Mouse (Mus musculus): Measurements from ENCODE around the gene AI467606.

The AI467606 gene

GRCm38 (mm10) chr7:127121061-127121910 is 30.1 kb downstream of the AI467606 start:
- no peak for DNase-seq (ENCODE audit: low read depth, low spot score)

DNA sequence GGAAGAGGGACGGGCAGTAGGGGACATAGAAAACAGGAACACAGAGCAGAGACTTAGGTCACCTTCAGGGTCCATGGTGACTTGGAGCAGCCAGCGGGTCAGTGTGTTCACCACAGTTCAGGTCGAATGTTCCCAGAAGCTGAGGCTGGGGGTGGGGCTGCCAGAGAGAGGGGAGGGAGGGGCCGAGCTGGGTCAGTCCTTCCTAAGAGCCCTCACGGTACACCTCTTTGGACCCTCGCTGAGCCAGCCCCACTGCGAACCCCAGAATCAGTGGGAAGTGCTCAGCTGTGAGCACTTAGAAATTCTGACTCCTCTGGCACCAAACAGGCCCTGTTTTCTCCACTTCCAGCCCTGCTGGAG is 30.7 kb downstream of the AI467606 start, which contains the start of gene Qprt:
Qprt (minus strand) TSS at position 316 of the 360 bp plus-strand sequence.
- no peak for DNase-seq (ENCODE audit: low read depth, low spot score)

- no peak for DNase-seq (ENCODE audit: low read depth, low spot score)
Observed at GRCm38 (mm10) chr7:127129638-127130037, 38.5 kb downstream of the AI467606 start.

- no peak for DNase-seq (ENCODE audit: low read depth, low spot score)
Observed at GRCm38 (mm10) chr7:127133125-127133524, 42.0 kb downstream of the AI467606 start.

GRCm38 (mm10) chr7:127134821-127135447 is 43.8 kb downstream of the AI467606 start:
- no peak for DNase-seq (ENCODE audit: low read depth, low spot score)

DNA sequence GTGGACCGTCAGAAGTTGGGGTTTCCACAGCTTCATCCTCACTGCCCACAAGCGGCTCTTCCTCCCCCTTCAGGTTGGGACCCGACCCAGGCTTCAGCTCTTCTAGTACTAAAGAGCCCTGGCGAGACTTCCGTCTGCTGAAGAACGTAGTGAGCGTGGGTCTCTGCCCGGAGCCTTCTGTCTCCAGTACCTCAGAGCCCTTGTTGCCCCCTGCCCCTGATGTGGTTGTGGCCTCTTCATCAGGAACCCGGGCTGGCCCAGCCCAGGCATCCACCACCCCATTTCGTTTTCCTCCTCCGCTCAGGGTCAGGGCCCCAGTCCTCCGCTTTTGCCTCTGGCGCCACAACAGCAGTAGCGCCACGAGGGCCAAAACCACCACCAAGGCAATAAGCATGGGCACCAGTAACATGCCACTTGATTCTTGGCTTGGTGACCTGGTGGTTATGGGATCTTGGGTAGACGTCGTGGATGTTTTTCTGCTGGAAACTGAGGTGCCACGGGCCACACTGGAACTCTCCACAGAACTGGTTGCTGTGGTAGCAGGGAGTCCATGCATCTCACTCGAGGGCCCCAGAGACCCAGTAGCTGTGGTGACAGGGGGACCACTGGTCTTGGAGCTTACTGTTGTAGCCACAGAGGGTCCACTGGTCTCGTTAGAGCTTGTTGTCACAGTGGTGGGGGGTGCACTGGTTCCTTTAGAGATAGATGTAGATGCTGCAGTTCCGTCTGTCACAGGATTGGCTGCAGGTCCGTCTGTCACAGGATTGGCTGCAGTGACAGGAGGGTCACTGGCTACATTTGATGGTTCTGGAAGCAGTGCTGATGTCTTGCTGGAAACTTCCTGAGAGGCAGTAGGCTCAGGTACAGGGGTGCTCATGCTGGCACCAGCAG is 45.3 kb downstream of the AI467606 start:
- no peak for DNase-seq (ENCODE audit: low read depth, low spot score)

DNA sequence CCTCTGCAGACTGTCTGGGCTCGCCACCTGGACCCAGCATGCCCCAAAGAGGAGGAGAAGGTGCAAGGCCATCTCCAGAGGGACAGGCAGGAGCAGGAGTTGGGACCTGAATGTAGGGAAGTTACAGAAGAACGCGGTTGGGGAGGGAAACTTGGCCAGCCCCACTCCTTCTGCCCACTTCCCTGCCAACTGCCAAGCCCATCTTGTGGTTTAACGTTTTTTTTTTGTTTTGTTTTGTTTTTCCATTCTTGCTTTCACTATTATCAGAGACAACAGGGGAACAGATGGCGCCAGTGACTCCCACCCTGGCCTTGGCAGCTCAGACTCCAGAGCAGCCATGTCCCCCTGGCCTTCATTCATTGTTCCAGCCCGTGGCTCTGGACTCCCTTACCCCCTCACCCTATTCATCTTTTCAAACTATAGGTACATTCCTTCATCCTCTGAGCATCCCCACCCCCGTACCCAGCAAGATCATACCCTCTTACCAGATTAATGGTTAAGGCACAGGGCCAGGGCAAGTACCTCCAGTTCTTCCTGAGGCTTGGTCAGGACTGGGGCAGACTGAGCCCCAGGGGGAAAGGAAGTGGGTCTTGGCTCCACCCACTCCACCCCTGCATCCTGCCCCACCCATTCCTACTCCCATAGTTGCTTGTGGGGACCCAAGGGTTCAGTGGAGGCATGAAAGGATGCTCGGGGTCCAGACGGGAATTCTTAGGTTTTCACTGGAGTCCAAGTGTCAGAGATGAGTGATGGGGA is 46.3 kb downstream of the AI467606 start, which contains the start of gene Spn:
Spn (minus strand) TSS at position 562 of the 756 bp plus-strand sequence.
- DNase-seq (ENCODE audit: low read depth, low spot score), result no peak

DNA sequence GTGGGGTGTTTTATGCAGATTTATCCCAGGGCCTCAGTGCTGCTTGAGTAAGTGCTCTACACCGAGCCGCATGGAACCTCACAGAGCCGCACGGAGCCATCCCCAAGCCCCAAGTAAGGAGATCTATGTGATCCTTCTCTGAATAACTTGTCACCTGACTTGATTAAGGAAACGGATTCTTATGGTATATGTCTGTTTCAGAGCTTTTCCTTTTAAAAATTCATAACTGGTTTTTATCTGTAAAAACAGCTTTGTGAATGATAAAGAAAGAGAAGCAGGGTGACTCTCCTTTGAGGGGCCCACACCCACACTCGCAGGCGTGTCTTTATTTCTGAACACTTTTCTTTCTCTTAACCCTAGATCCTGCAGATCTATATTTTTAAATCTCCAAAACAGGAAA is 47.9 kb downstream of the AI467606 start:
- DNase-seq (ENCODE audit: low read depth, low spot score), result no peak

DNA sequence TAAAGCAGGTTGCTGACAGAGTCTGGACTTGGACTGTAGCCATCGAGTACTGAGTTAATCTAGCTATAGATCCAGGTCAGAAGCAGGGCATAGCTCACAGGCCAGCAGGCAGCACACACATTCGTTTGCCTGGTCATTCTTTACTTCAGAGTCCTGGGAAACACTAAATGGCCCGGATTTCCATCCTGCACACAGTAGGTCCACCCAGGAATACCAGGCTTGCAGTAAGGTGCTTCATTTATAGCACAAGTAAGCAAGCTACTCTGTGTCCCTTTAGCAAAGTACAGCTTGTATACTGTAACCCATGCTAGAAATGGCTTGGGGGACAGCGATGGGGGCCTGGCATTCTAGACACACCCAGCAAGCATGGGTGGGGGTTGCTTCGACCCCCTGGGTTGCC is 48.4 kb downstream of the AI467606 start:
- no peak for DNase-seq (ENCODE audit: low read depth, low spot score)

GRCm38 (mm10) chr7:127140623-127141404 is 49.7 kb downstream of the AI467606 start:
- DNase-seq (ENCODE audit: low read depth, low spot score), result no peak

GRCm38 (mm10) chr7:127142214-127142613 is 51.1 kb downstream of the AI467606 start:
- DNase-seq (ENCODE audit: low read depth, low spot score), result no peak

- DNase-seq (ENCODE audit: low read depth, low spot score), result no peak
Observed at GRCm38 (mm10) chr7:127142666-127143065, 51.5 kb downstream of the AI467606 start.

Data from forelimb bud, embryonic 11.5 days (tissue).